Mouse (Mus musculus): ENCODE measurements at regions not wholly inside any gene's neighbourhood (a gene's known extent, or its start where the extent isn't known, plus 50 kb on each side); places are given as distances from the start of the nearest gene placed in this dataset.

GRCm38 (mm10) chr6:143393543-143394207 is 226.7 kb downstream of the Etnk1 start:
- Histone ChIP-seq H3K36me3 (ENCODE audit: control insufficient read depth, insufficient read depth, low read length) (no peaks in the 10 kb centered on the region), H3K79me2 (replicated peaks; ENCODE audit: control insufficient read depth, insufficient read depth, low read length) (no peaks in the 10 kb centered on the region), H3K4me3 (no peak overlapping the region), H3K27me3 (ENCODE audit: control insufficient read depth, insufficient read depth, low read length) (no peaks in the 10 kb centered on the region), H3K27ac (no peak overlapping the region), H3K4me1 (ENCODE audit: control insufficient read depth, insufficient read depth, low read length) (no peaks in the 10 kb centered on the region), H3K9ac (ENCODE audit: low read depth, low read length) (no peak overlapping the region)
- TF ChIP-seq CTCF (IDR thresholded peaks at IDR 0.05), result no peak
- no peak for TF ChIP-seq EP300 (IDR thresholded peaks at IDR 0.05; ENCODE audit: insufficient read depth, low read depth, low read length)
- no peak for TF ChIP-seq POLR2A (IDR thresholded peaks at IDR 0.05; ENCODE audit: insufficient read depth, low read depth, low read length)
- WGBS, result 74% methylated on average over 10 of the region's 10 CpGs
- DNase-seq, result no peak
- intact Hi-C loops (cut with DNase I), result no loop called here

GRCm38 (mm10) chr6:143394377-143394776 is 227.4 kb downstream of the Etnk1 start:
- H3K4me1 ChIP-seq (ENCODE audit: control insufficient read depth, insufficient read depth, low read length), result no peaks in the 10 kb centered on the region

GRCm38 (mm10) chr6:143401436-143401835 is 234.4 kb downstream of the Etnk1 start:
- intact Hi-C loops (cut with DNase I), result no loop called here
- H3K4me1 ChIP-seq (ENCODE audit: control insufficient read depth, insufficient read depth, low read length), result no peaks in the 10 kb centered on the region
- TF ChIP-seq POLR2A (IDR thresholded peaks at IDR 0.05; ENCODE audit: insufficient read depth, low read depth, low read length) (no peak), EP300 (IDR thresholded peaks at IDR 0.05; ENCODE audit: insufficient read depth, low read depth, low read length) (no peak), CTCF (IDR thresholded peaks at IDR 0.05) (no peak)
- 42% methylated on average over 8 of the region's 8 CpGs for WGBS
- H3K36me3 ChIP-seq (ENCODE audit: control insufficient read depth, insufficient read depth, low read length), result no peaks in the 10 kb centered on the region
- H3K9ac ChIP-seq (ENCODE audit: low read depth, low read length), result no peak overlapping the region
- no peak overlapping the region for H3K27ac ChIP-seq
- H3K27me3 ChIP-seq (ENCODE audit: control insufficient read depth, insufficient read depth, low read length), result no peaks in the 10 kb centered on the region
- no peaks in the 10 kb centered on the region for H3K79me2 ChIP-seq (replicated peaks; ENCODE audit: control insufficient read depth, insufficient read depth, low read length)
- H3K4me3 ChIP-seq, result no peak overlapping the region
- no peak for DNase-seq

More at GRCm38 (mm10) chr6:143394377-143394776, 227.4 kb downstream of the Etnk1 start:
- WGBS, result 84% methylated on average over 15 of the region's 15 CpGs
- no peak overlapping the region for H3K9ac ChIP-seq (ENCODE audit: low read depth, low read length)
- no peaks in the 10 kb centered on the region for H3K36me3 ChIP-seq (ENCODE audit: control insufficient read depth, insufficient read depth, low read length)
- no peak for DNase-seq
- intact Hi-C loops (cut with DNase I), result no loop called here
- no peak overlapping the region for H3K27ac ChIP-seq
- H3K4me3 ChIP-seq, result no peak overlapping the region
- no peaks in the 10 kb centered on the region for H3K79me2 ChIP-seq (replicated peaks; ENCODE audit: control insufficient read depth, insufficient read depth, low read length)
- TF ChIP-seq CTCF (IDR thresholded peaks at IDR 0.05), result no peak
- H3K27me3 ChIP-seq (ENCODE audit: control insufficient read depth, insufficient read depth, low read length), result no peaks in the 10 kb centered on the region

GRCm38 (mm10) chr6:143401921-143402320 is 234.9 kb downstream of the Etnk1 start:
- Histone ChIP-seq H3K27me3 (ENCODE audit: control insufficient read depth, insufficient read depth, low read length) (no peaks in the 10 kb centered on the region), H3K36me3 (ENCODE audit: control insufficient read depth, insufficient read depth, low read length) (no peaks in the 10 kb centered on the region), H3K9ac (ENCODE audit: low read depth, low read length) (no peak overlapping the region), H3K4me1 (ENCODE audit: control insufficient read depth, insufficient read depth, low read length) (no peaks in the 10 kb centered on the region), H3K27ac (no peak overlapping the region), H3K79me2 (replicated peaks; ENCODE audit: control insufficient read depth, insufficient read depth, low read length) (no peaks in the 10 kb centered on the region), H3K4me3 (no peak overlapping the region)
- 65% methylated on average over 7 of the region's 7 CpGs for WGBS
- TF ChIP-seq POLR2A (IDR thresholded peaks at IDR 0.05; ENCODE audit: insufficient read depth, low read depth, low read length) (no peak), CTCF (IDR thresholded peaks at IDR 0.05) (no peak), EP300 (IDR thresholded peaks at IDR 0.05; ENCODE audit: insufficient read depth, low read depth, low read length) (no peak)
- intact Hi-C loops (cut with DNase I), result no loop called here
- no peak for DNase-seq

GRCm38 (mm10) chr6:143402766-143403165 is 235.7 kb downstream of the Etnk1 start:
- H3K4me1 ChIP-seq (ENCODE audit: control insufficient read depth, insufficient read depth, low read length), result no peaks in the 10 kb centered on the region
- TF ChIP-seq CTCF (IDR thresholded peaks at IDR 0.05) (no peak), POLR2A (IDR thresholded peaks at IDR 0.05; ENCODE audit: insufficient read depth, low read depth, low read length) (no peak), EP300 (IDR thresholded peaks at IDR 0.05; ENCODE audit: insufficient read depth, low read depth, low read length) (no peak)
- 72% methylated on average over 7 of the region's 7 CpGs for WGBS
- H3K36me3 ChIP-seq (ENCODE audit: control insufficient read depth, insufficient read depth, low read length), result no peaks in the 10 kb centered on the region
- H3K27ac ChIP-seq, result no peak overlapping the region
- no peak overlapping the region for H3K9ac ChIP-seq (ENCODE audit: low read depth, low read length)
- DNase-seq, result no peak
- intact Hi-C loops (cut with DNase I), result no loop called here
- H3K79me2 ChIP-seq (replicated peaks; ENCODE audit: control insufficient read depth, insufficient read depth, low read length), result no peaks in the 10 kb centered on the region
- H3K27me3 ChIP-seq (ENCODE audit: control insufficient read depth, insufficient read depth, low read length), result no peaks in the 10 kb centered on the region
- no peak overlapping the region for H3K4me3 ChIP-seq

- Histone ChIP-seq H3K9ac (ENCODE audit: low read depth, low read length) (no peak overlapping the region), H3K79me2 (replicated peaks; ENCODE audit: control insufficient read depth, insufficient read depth, low read length) (no peaks in the 10 kb centered on the region), H3K27me3 (ENCODE audit: control insufficient read depth, insufficient read depth, low read length) (no peaks in the 10 kb centered on the region), H3K36me3 (ENCODE audit: control insufficient read depth, insufficient read depth, low read length) (no peaks in the 10 kb centered on the region), H3K4me1 (ENCODE audit: control insufficient read depth, insufficient read depth, low read length) (no peaks in the 10 kb centered on the region), H3K4me3 (no peak overlapping the region), H3K27ac (no peak overlapping the region)
- TF ChIP-seq POLR2A (IDR thresholded peaks at IDR 0.05; ENCODE audit: insufficient read depth, low read depth, low read length), result no peak
- no peak for TF ChIP-seq EP300 (IDR thresholded peaks at IDR 0.05; ENCODE audit: insufficient read depth, low read depth, low read length)
- no peak for DNase-seq
- WGBS, result 83% methylated on average over 4 of the region's 4 CpGs
- intact Hi-C loops (cut with DNase I), result no loop called here
These were observed 237.5 kb downstream of the Etnk1 start for GRCm38 (mm10) chr6:143404521-143404920.
